Mouse (Mus musculus) liver, embryonic 12.5 days (tissue): ENCODE results near the gene Zmpste24. TPM values are rescaled to one million over a fixed set of nuclear protein-coding genes. Genes with fewer than 3 reads are reported as not detected.

Experiments used
- ATAC-seq: fragments of 200-750 bp; cut with Nextera tagmentation; 2 replicates; pipeline ENCODE4 v1.8.0; 2017; ENCODE audit warnings: moderate number of reproducible peaks, mild to moderate bottlenecking, moderate library complexity
- H3K27ac ChIP-seq: fragments of 300-500 bp; sonication (generic); 2 replicates; pipeline ENCODE4 v1.5.1; 2016; ENCODE audit warnings: mild to moderate bottlenecking
- H3K27me3 ChIP-seq: fragments of 300-500 bp; sonication (generic); replicated peaks from 2 replicates; pipeline ENCODE4 v1.6.1; 2016; ENCODE audit warnings: mild to moderate bottlenecking, moderate library complexity
- H3K36me3 ChIP-seq: fragments of 300-500 bp; sonication (generic); 2 replicates; pipeline ENCODE4 v1.6.1; 2016; ENCODE audit warnings: mild to moderate bottlenecking, moderate library complexity
- H3K4me1 ChIP-seq: fragments of 300-500 bp; sonication (generic); 2 replicates; pipeline ENCODE4 v1.6.1; 2016
- H3K4me2 ChIP-seq: fragments of 300-500 bp; sonication (generic); 2 replicates; pipeline ENCODE4 v1.6.1; 2016; ENCODE audit warnings: mild to moderate bottlenecking, moderate library complexity
- H3K4me3 ChIP-seq: fragments of 300-500 bp; sonication (generic); 2 replicates; pipeline ENCODE4 v1.5.1; 2016; ENCODE audit warnings: mild to moderate bottlenecking, moderate library complexity
- H3K9ac ChIP-seq: fragments of 300-500 bp; sonication (generic); 2 replicates; pipeline ENCODE4 v1.6.1; 2016; ENCODE audit warnings: mild to moderate bottlenecking, moderate library complexity
- H3K9me3 ChIP-seq: fragments of 300-500 bp; sonication (generic); replicated peaks from 2 replicates; pipeline ENCODE4 v1.6.1; 2016; ENCODE audit warnings: mild to moderate bottlenecking, moderate library complexity
- WGBS: fragments of 180-500 bp; shearing (Covaris S2); methylation state at CpG from one replicate; pipeline ENCODE4 v1.1.7; 2016; ENCODE audit not compliant: insufficient replicate concordance; 5-methylcytosine and 5-hydroxymethylcytosine counted together
- polyA plus RNA-seq: library from polyadenylated mRNA; unstranded; fragments of >200 nt; fragmentation: Nextera tagmentation; extraction: Ambion mirVana; gene quantifications from 2 replicates; pipeline ENCODE4 v1.2.1, GENCODE M21; 2016

Gene Zmpste24
- polyA plus RNA-seq, 1 experiment from 2014 or later: 31.9 TPM

- ATAC-seq: no peak
- Histone ChIP-seq H3K27me3 (peaks cover 38% of the 10 kb centered on the region), H3K4me2 (no peak overlapping the region), H3K4me3 (no peak overlapping the region), H3K9ac (no peak overlapping the region), H3K9me3 (no peaks in the 10 kb centered on the region), H3K4me1 (no peaks in the 10 kb centered on the region), H3K36me3 (peaks cover 25% of the 10 kb centered on the region), H3K27ac (no peak overlapping the region)
- 44% methylated on average over 3 of the region's 3 CpGs for WGBS
These were observed 41.7 kb downstream of the Zmpste24 start for GRCm38 (mm10) chr4:121056342-121056741.

- no peak overlapping the region for H3K27ac ChIP-seq
- no peak overlapping the region; the same call in 1 of the 2 replicates for H3K4me2 ChIP-seq
- no peaks in the 10 kb centered on the region for H3K4me1 ChIP-seq
- H3K9ac ChIP-seq: no peak overlapping the region
- H3K27me3 ChIP-seq: peaks cover 56% of the 10 kb centered on the region
- 12% methylated on average over 35 of the region's 35 CpGs for WGBS
- no peaks in the 10 kb centered on the region for H3K9me3 ChIP-seq
- H3K4me3 ChIP-seq: no peak overlapping the region
- no peaks in the 10 kb centered on the region for H3K36me3 ChIP-seq
- ATAC-seq: no peak
These were observed 45.4 kb downstream of the Zmpste24 start for GRCm38 (mm10) chr4:121052454-121053323.

GRCm38 (mm10) chr4:121051863-121052262 lies 46.2 kb downstream of the Zmpste24 start:
- ATAC-seq: no peak
- Histone ChIP-seq H3K4me2 (no peak overlapping the region), H3K9me3 (no peaks in the 10 kb centered on the region), H3K27ac (no peak overlapping the region), H3K4me3 (no peak overlapping the region), H3K9ac (no peak overlapping the region), H3K27me3 (peaks cover 58% of the 10 kb centered on the region), H3K4me1 (no peaks in the 10 kb centered on the region), H3K36me3 (no peaks in the 10 kb centered on the region)
- 27% methylated on average over 4 of the region's 4 CpGs for WGBS

- Histone ChIP-seq H3K9me3 (no peaks in the 10 kb centered on the region), H3K27me3 (peaks cover 48% of the 10 kb centered on the region), H3K4me3 (no peak overlapping the region), H3K27ac (no peak overlapping the region), H3K4me2 (no peak overlapping the region), H3K4me1 (0 out of 2 replicates have a peak, but pooled peaks cover 3% of the 10 kb centered on the region), H3K9ac (no peak overlapping the region), H3K36me3 (no peaks in the 10 kb centered on the region)
- no peak for ATAC-seq
- WGBS: 72% methylated on average over 3 of the region's 3 CpGs
These were observed 55.1 kb downstream of the Zmpste24 start for GRCm38 (mm10) chr4:121042946-121043345.

- Histone ChIP-seq H3K4me1 (0 out of 2 replicates have a peak, but pooled peaks cover 3% of the 10 kb centered on the region), H3K9ac (no peak overlapping the region), H3K4me2 (no peak overlapping the region), H3K27me3 (peaks cover 47% of the 10 kb centered on the region), H3K36me3 (no peaks in the 10 kb centered on the region), H3K4me3 (no peak overlapping the region), H3K9me3 (no peaks in the 10 kb centered on the region), H3K27ac (no peak overlapping the region)
- WGBS: 61% methylated on average over 5 of the region's 5 CpGs
- ATAC-seq: no peak
These were observed 55.6 kb downstream of the Zmpste24 start for GRCm38 (mm10) chr4:121042472-121042871.

- ATAC-seq: 0 out of 2 replicates have a peak, but pooled peaks have one; percentile 37
- 0 out of 2 replicates have a peak overlapping the region, but pooled peaks have one; percentile 47 for H3K27ac ChIP-seq
- no peaks in the 10 kb centered on the region for H3K9me3 ChIP-seq
- peaks cover 47% of the 10 kb centered on the region for H3K27me3 ChIP-seq
- H3K36me3 ChIP-seq: no peaks in the 10 kb centered on the region
- H3K4me2 ChIP-seq: no peak overlapping the region
- H3K4me1 ChIP-seq: 0 out of 2 replicates have a peak, but pooled peaks cover 3% of the 10 kb centered on the region
- 23% methylated on average over 18 of the region's 18 CpGs for whole genome bisulfite sequencing
- H3K4me3 ChIP-seq: no peak overlapping the region
- H3K9ac ChIP-seq: no peak overlapping the region
These were observed 57.0 kb downstream of the Zmpste24 start for GRCm38 (mm10) chr4:121040897-121041671.

- Histone ChIP-seq H3K4me1 (0 out of 2 replicates have a peak, but pooled peaks cover 3% of the 10 kb centered on the region), H3K9ac (no peak overlapping the region), H3K4me3 (no peak overlapping the region), H3K27ac (no peak overlapping the region), H3K36me3 (no peaks in the 10 kb centered on the region), H3K27me3 (peaks cover 47% of the 10 kb centered on the region), H3K9me3 (no peaks in the 10 kb centered on the region), H3K4me2 (peak overlapping the region; percentile 60; the same call in 1 of the 2 replicates)
- no peak for ATAC-seq
- 53% methylated on average over 14 of the region's 14 CpGs for WGBS
These were observed 57.7 kb downstream of the Zmpste24 start for GRCm38 (mm10) chr4:121040323-121040722.

- no peak for ATAC-seq
- Histone ChIP-seq H3K36me3 (no peaks in the 10 kb centered on the region), H3K27me3 (peaks cover 47% of the 10 kb centered on the region), H3K9ac (0 out of 2 replicates have a peak within 1 kb of the TSS, but pooled peaks have one; percentile 39), H3K4me3 (peak within 1 kb of the TSS; percentile 40), H3K27ac (no peak within 1 kb of the TSS), H3K9me3 (no peaks in the 10 kb centered on the region), H3K4me1 (0 out of 2 replicates have a peak, but pooled peaks cover 3% of the 10 kb centered on the region), H3K4me2 (peak within 1 kb of the TSS; percentile 60)
- 5% methylated on average over 46 of the region's 46 CpGs for WGBS
These were observed 58.5 kb downstream of the Zmpste24 start, which contains the start of gene Col9a2 for GRCm38 (mm10) chr4:121039331-121040115. Gene Col9a2, plus strand, starts transcription at chr4:121039385.

GRCm38 (mm10) chr4:121033006-121033405 lies 65.0 kb downstream of the Zmpste24 start:
- Histone ChIP-seq H3K4me2 (no peak overlapping the region), H3K4me3 (no peak overlapping the region), H3K27me3 (peaks cover 5% of the 10 kb centered on the region), H3K4me1 (no peaks in the 10 kb centered on the region), H3K27ac (no peak overlapping the region), H3K9ac (no peak overlapping the region), H3K36me3 (no peaks in the 10 kb centered on the region), H3K9me3 (no peaks in the 10 kb centered on the region)
- ATAC-seq: no peak
- WGBS: 56% methylated on average over 2 of the region's 2 CpGs

GRCm38 (mm10) chr4:121031440-121031839 lies 66.6 kb downstream of the Zmpste24 start:
- Histone ChIP-seq H3K9ac (no peak overlapping the region), H3K4me2 (no peak overlapping the region), H3K4me3 (no peak overlapping the region), H3K4me1 (0 out of 2 replicates have a peak, but pooled peaks cover 3% of the 10 kb centered on the region), H3K9me3 (no peaks in the 10 kb centered on the region), H3K36me3 (no peaks in the 10 kb centered on the region), H3K27me3 (no peaks in the 10 kb centered on the region), H3K27ac (no peak overlapping the region)
- 43% methylated on average over 4 of the region's 4 CpGs for WGBS
- ATAC-seq: no peak

GRCm38 (mm10) chr4:121029632-121030031 lies 68.4 kb downstream of the Zmpste24 start:
- H3K36me3 ChIP-seq: no peaks in the 10 kb centered on the region
- peaks cover 13% of the 10 kb centered on the region for H3K4me1 ChIP-seq
- no peaks in the 10 kb centered on the region for H3K9me3 ChIP-seq
- WGBS: 51% methylated on average over 3 of the region's 3 CpGs
- H3K4me3 ChIP-seq: no peak overlapping the region
- no peak for ATAC-seq
- H3K27me3 ChIP-seq: no peaks in the 10 kb centered on the region
- no peak overlapping the region for H3K9ac ChIP-seq
- H3K27ac ChIP-seq: no peak overlapping the region
- no peak overlapping the region for H3K4me2 ChIP-seq
